Mouse (Mus musculus) thymus, adult 2 months (tissue): ENCODE results near the gene Sfi1. TPM values are rescaled to one million over a fixed set of nuclear protein-coding genes. Genes with fewer than 3 reads are reported as not detected.
"Not testable (repeated sequence)": the region's sequence is repeated elsewhere in the genome, so short reads cannot be mapped to it uniquely, and the experiment has no call there.

ENCODE experiments used
- DNase-seq: peaks from one replicate; pipeline ENCODE4 v3.0.0; 2021
- H3K27ac ChIP-seq: fragments of 200-500 bp; 2 replicates; pipeline ENCODE4 v1.5.1; 2012; ENCODE audit warnings: low read length, control low read depth; ENCODE audit not compliant: control insufficient read depth, insufficient read depth
- H3K27me3 ChIP-seq: fragments of 200-500 bp; 2 replicates; pipeline ENCODE4 v1.6.1; 2012; ENCODE audit warnings: mild to moderate bottlenecking, low read length, moderate library complexity, mixed read lengths; ENCODE audit not compliant: control insufficient read depth, insufficient read depth
- H3K36me3 ChIP-seq: fragments of 200-500 bp; 2 replicates; pipeline ENCODE4 v1.6.1; 2012; ENCODE audit warnings: mild to moderate bottlenecking, low read length, moderate library complexity; ENCODE audit not compliant: control insufficient read depth, insufficient read depth
- H3K4me1 ChIP-seq: fragments of 200-500 bp; replicated peaks from 2 replicates; pipeline ENCODE4 v1.6.1; 2012; ENCODE audit warnings: low read length; ENCODE audit not compliant: control insufficient read depth, insufficient read depth
- H3K4me3 ChIP-seq: fragments of 200-500 bp; 2 replicates; pipeline ENCODE4 v1.5.1; 2012; ENCODE audit warnings: mild to moderate bottlenecking, low read length, control low read depth, moderate library complexity; ENCODE audit not compliant: control insufficient read depth, insufficient read depth
- WGBS: fragments of 180-500 bp; shearing (Covaris S2); methylation state at CpG from one replicate; pipeline ENCODE4 v1.1.7; 2018; 5-methylcytosine and 5-hydroxymethylcytosine counted together
- polyA plus RNA-seq: library from polyadenylated mRNA; depleted of rRNA; stranded (reverse); fragments of >200 nt; gene quantifications from 2 replicates; pipeline ENCODE4 v1.2.3, GENCODE M21; 2012

Gene Sfi1
- polyA plus RNA-seq, 1 experiment, result 49.4 TPM

- not testable (repeated sequence) for H3K27ac ChIP-seq, H3K4me3 ChIP-seq, H3K36me3 ChIP-seq, H3K27me3 ChIP-seq, H3K4me1 ChIP-seq
- 90% methylated on average over 4 of the region's 5 CpGs for WGBS
- DNase-seq, result peak; percentile 77
Observed at GRCm38 (mm10) chr11:3142413-3142812, 50.9 kb downstream of the Sfi1 start.

DNA sequence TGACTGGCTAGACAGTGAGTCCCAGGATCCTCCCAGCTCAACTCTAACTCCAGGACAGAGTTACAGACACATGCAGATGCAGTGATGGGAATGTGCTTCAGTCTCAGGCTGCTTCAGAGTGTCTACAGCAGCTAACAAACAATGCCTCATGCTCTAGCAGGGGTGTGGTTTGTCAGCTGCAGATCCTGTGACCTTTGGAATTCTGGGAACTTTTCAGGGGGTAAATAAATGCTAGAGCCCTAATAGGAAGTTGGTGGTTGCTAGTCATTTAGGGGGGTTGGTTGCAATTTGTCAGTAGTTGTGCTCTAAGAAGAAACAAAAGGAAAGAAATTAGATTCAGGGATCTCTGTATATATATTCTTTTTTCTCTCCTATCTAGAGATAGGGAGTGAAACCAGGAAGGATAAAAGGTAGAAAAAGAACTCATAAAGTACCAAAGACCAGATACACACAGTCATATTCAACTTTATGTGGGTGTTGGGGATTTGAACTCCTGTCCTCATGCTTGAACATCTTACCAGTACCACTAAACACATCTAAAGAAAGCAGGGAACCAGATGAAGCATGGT, 52.2 kb downstream of the Sfi1 start:
- H3K27me3 ChIP-seq, H3K4me1 ChIP-seq, DNase-seq, H3K27ac ChIP-seq, H3K4me3 ChIP-seq, H3K36me3 ChIP-seq: not testable (repeated sequence)

- DNase-seq, result peak; percentile 41
- not testable (repeated sequence) for H3K4me1 ChIP-seq, H3K27me3 ChIP-seq, H3K4me3 ChIP-seq, H3K36me3 ChIP-seq, H3K27ac ChIP-seq
- 81% methylated on average over 2 of the region's 2 CpGs for WGBS
Observed at GRCm38 (mm10) chr11:3138323-3138722, 54.9 kb downstream of the Sfi1 start.

GRCm38 (mm10) chr11:3137279-3137678, 56.0 kb downstream of the Sfi1 start:
- DNase-seq, result peak; percentile 46
- H3K4me3 ChIP-seq, H3K36me3 ChIP-seq, H3K27me3 ChIP-seq, H3K4me1 ChIP-seq, H3K27ac ChIP-seq: not testable (repeated sequence)
- 95% methylated on average over 4 of the region's 4 CpGs for WGBS

DNA sequence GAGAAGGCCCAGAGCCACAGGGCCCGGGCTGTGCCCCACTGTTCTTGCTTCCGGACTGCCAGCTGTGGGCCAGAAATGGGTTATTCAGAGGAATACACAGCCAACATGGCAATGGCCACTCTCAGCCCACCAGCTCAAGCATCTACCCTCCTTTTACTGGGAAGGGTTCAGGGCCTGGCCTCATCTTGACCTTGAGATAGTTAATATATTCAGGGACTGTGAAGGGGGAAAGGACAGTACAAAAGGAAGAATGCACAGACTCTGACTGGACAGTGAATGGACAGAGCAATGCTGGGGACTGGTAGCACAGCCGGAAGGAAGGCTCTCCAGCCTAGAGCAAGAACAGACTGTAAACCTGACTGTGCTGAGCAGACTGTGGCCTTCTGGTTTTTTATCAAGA, 57.3 kb downstream of the Sfi1 start:
- H3K27me3 ChIP-seq, H3K27ac ChIP-seq, DNase-seq, H3K4me3 ChIP-seq, H3K4me1 ChIP-seq, H3K36me3 ChIP-seq: not testable (repeated sequence)
- WGBS, result 99% methylated on average over 3 of the region's 3 CpGs

GRCm38 (mm10) chr11:3135391-3135790, 57.9 kb downstream of the Sfi1 start:
- WGBS, result 98% methylated on average over 5 of the region's 7 CpGs
- H3K4me1 ChIP-seq, DNase-seq, H3K4me3 ChIP-seq, H3K27ac ChIP-seq, H3K36me3 ChIP-seq, H3K27me3 ChIP-seq: not testable (repeated sequence)

DNA sequence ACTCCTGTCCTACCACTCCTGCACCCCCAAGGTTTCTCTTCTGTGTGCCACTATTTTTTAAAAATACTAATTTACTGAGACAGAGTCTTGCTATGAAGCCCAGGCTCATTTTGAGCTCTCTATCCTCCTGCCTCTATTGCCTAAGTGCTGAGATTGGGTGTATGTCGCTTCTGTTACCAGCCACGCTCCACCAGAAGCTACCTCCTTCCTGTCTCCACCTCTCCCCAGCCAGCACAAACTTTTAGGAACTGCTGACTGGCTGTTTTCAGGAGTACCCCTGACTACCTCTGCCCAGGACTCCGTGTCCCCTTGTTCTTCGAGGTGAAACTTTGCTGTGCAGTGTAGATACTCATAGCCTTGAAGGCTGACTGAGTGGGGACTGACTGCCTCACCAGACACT, 59.9 kb downstream of the Sfi1 start:
- H3K4me3 ChIP-seq, H3K4me1 ChIP-seq, DNase-seq, H3K27me3 ChIP-seq, H3K36me3 ChIP-seq, H3K27ac ChIP-seq: not testable (repeated sequence)
- WGBS, result 17% methylated on average over 1 of the region's 4 CpGs

DNA sequence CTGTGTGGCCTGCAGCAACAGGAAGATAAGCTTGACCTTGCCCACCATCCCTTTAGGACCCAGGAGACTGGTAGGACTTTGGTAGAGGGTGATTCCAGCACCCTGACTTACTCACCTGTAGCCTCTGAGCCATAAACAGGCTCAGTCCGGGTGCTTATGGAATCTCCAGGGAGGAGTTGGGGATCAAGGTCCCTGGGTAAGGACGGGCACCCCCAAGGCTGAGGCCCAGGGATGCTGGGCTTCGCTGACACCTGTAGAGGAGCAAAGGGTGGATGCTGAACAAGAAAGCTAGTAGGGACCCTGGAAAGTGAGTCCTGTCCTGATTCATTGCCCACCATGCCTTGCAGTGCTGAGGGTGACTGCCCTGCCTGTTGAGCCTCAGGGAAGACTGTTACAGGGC, 60.3 kb downstream of the Sfi1 start:
- H3K36me3 ChIP-seq, DNase-seq, H3K4me3 ChIP-seq, H3K27ac ChIP-seq, H3K27me3 ChIP-seq, H3K4me1 ChIP-seq: not testable (repeated sequence)
- WGBS, result 86% methylated on average over 3 of the region's 3 CpGs
